Mouse (Mus musculus): ENCODE data around the gene Lmo2.

GRCm38 (mm10) chr2:103931511-103931911 is 26.3 kb upstream of the Lmo2 start:
- no peak for TF ChIP-seq CTCF (conservative IDR thresholded peaks at IDR 0.05; ENCODE audit: insufficient read depth, insufficient read length, low read depth, low read length)
- TF ChIP-seq POLR2A (IDR thresholded peaks at IDR 0.05; ENCODE audit: low read depth, low read length), result no peak

Data from kidney, adult 2 months (tissue).